Mouse (Mus musculus): ENCODE data around the gene Tulp1. TPM values are rescaled to one million over a fixed set of nuclear protein-coding genes. Genes with fewer than 3 reads are reported as not detected.

Gene Tulp1
- polyA plus RNA-seq, 1 experiment from 2014 or later: 1.2 TPM

- Histone ChIP-seq H3K9ac (replicated peaks) (no peak overlapping the region), H3K27me3 (no peaks in the 10 kb centered on the region), H3K9me3 (no peaks in the 10 kb centered on the region), H3K4me2 (replicated peaks) (no peak overlapping the region), H3K27ac (replicated peaks) (no peak overlapping the region), H3K4me1 (peaks cover 7% of the 10 kb centered on the region), H3K4me3 (no peak overlapping the region), H3K36me3 (no peaks in the 10 kb centered on the region)
- no peak for ATAC-seq (replicated peaks)
- 14% methylated on average over 18 of the region's 18 CpGs for WGBS
Observed at GRCm38 (mm10) chr17:28308297-28309195, 56.5 kb downstream of the Tulp1 start.

- Histone ChIP-seq H3K9me3 (no peaks in the 10 kb centered on the region), H3K27me3 (no peaks in the 10 kb centered on the region), H3K4me3 (no peak overlapping the region), H3K27ac (replicated peaks) (no peak overlapping the region), H3K9ac (replicated peaks) (no peak overlapping the region), H3K4me1 (peaks cover 2% of the 10 kb centered on the region; the same call in 1 of the 2 replicates), H3K4me2 (replicated peaks) (no peak overlapping the region), H3K36me3 (no peaks in the 10 kb centered on the region)
- WGBS: 53% methylated on average over 10 of the region's 10 CpGs
- no peak for ATAC-seq (replicated peaks)
Observed at GRCm38 (mm10) chr17:28305172-28305571, 59.9 kb downstream of the Tulp1 start.

Other genes with a start within 250 kb of the Tulp1 start
- gene Scube3, start 223.1 kb downstream of the Tulp1 start, polyA plus RNA-seq (2015; fragmentation: Nextera tagmentation; extraction: Ambion mirVana): 3.9 and 4.2 TPM in 2 replicates
- 39.6 and 40.7 TPM in 2 replicates for gene Zfp523, start 188.1 kb downstream of the Tulp1 start, polyA plus RNA-seq (2015; fragmentation: Nextera tagmentation; extraction: Ambion mirVana)
- gene Def6, start 157.4 kb downstream of the Tulp1 start, polyA plus RNA-seq (2015; fragmentation: Nextera tagmentation; extraction: Ambion mirVana): 3.7 and 4.8 TPM in 2 replicates
- 1.3 and 1.4 TPM in 2 replicates for gene Ppard, start 132.5 kb downstream of the Tulp1 start, polyA plus RNA-seq (2015; fragmentation: Nextera tagmentation; extraction: Ambion mirVana)
- gene Fance, start 51.7 kb downstream of the Tulp1 start, polyA plus RNA-seq (2015; fragmentation: Nextera tagmentation; extraction: Ambion mirVana): 25.9 and 27.4 TPM in 2 replicates
- gene Rpl10a, start 36.8 kb downstream of the Tulp1 start, polyA plus RNA-seq (2015; fragmentation: Nextera tagmentation; extraction: Ambion mirVana): 359 and 384 TPM in 2 replicates
- 1.9 TPM in 2 replicates for gene Tead3, start 14.4 kb downstream of the Tulp1 start, polyA plus RNA-seq (2015; fragmentation: Nextera tagmentation; extraction: Ambion mirVana)
- gene Fkbp5, start 152.3 kb upstream of the Tulp1 start, polyA plus RNA-seq (2015; fragmentation: Nextera tagmentation; extraction: Ambion mirVana): 32.8 and 34.6 TPM in 2 replicates
- gene Armc12, start 165.6 kb upstream of the Tulp1 start, polyA plus RNA-seq (2015; fragmentation: Nextera tagmentation; extraction: Ambion mirVana): not detected in 2 replicates
- not detected in 2 replicates for gene Clpsl2, start 184.2 kb upstream of the Tulp1 start, polyA plus RNA-seq (2015; fragmentation: Nextera tagmentation; extraction: Ambion mirVana)
- gene Clps, start 195.5 kb upstream of the Tulp1 start, polyA plus RNA-seq (2015; fragmentation: Nextera tagmentation; extraction: Ambion mirVana): not detected in 2 replicates
- gene Lhfpl5, start 210.4 kb upstream of the Tulp1 start, polyA plus RNA-seq (2015; fragmentation: Nextera tagmentation; extraction: Ambion mirVana): 5.3 and 6.2 TPM in 2 replicates